Mouse (Mus musculus): ENCODE results near the gene Csk.

- TF ChIP-seq CTCF (IDR thresholded peaks at IDR 0.05; ENCODE audit: borderline replicate concordance, insufficient read depth, low read length) (no peak), POLR2A (IDR thresholded peaks at IDR 0.05; ENCODE audit: low read depth, low read length) (no peak)
Measured at GRCm38 (mm10) chr9:57577144-57577849, 76.1 kb downstream of the Csk start.

All from embryonic fibroblast, embryonic 13.5 days (primary cell).